Mouse (Mus musculus) gonadal fat pad, adult 2 months (tissue): Measurements from ENCODE around the gene Pfn1. TPM values are rescaled to one million over a fixed set of nuclear protein-coding genes. Genes with fewer than 3 reads are reported as not detected.

Source experiments
- polyA plus RNA-seq: library from polyadenylated mRNA; depleted of rRNA; stranded (reverse); fragments of >200 nt; gene quantifications from 2 replicates; pipeline ENCODE4 v1.2.3, GENCODE M21; 2012; rRNA removed

Pfn1 gene
- polyA plus RNA-seq, 1 experiment: 614 TPM

Other genes starting within 250 kb of the Pfn1 start
- 15.2 and 16.4 TPM in 2 replicates for gene Pelp1, start 244.6 kb downstream of the Pfn1 start, polyA plus RNA-seq
- 58.5 and 60.4 TPM in 2 replicates for gene Arrb2, start 222.0 kb downstream of the Pfn1 start, polyA plus RNA-seq
- gene Med11, start 202.7 kb downstream of the Pfn1 start, polyA plus RNA-seq: 19.4 and 21.9 TPM in 2 replicates
- 3.3 and 4.8 TPM in 2 replicates for gene Zmynd15, start 195.2 kb downstream of the Pfn1 start, polyA plus RNA-seq
- 15.4 and 16.9 TPM in 2 replicates for gene Cxcl16, start 194.7 kb downstream of the Pfn1 start, polyA plus RNA-seq
- 0.84 and 1.7 TPM in 2 replicates for gene Tm4sf5, start 149.4 kb downstream of the Pfn1 start, polyA plus RNA-seq
- 0.29 TPM in 1 of 2 replicates, not detected in the other for gene Vmo1, start 140.0 kb downstream of the Pfn1 start, polyA plus RNA-seq
- 0.36 TPM in 1 of 2 replicates, not detected in the other for gene Gltpd2, start 135.4 kb downstream of the Pfn1 start, polyA plus RNA-seq
- gene Psmb6, start 129.3 kb downstream of the Pfn1 start, polyA plus RNA-seq: 382 and 410 TPM in 2 replicates
- not detected in 2 replicates for gene Gm40193, start 121.7 kb downstream of the Pfn1 start, polyA plus RNA-seq
- gene Pld2, start 114.6 kb downstream of the Pfn1 start, polyA plus RNA-seq: 27.0 and 28.1 TPM in 2 replicates
- 78.8 and 86.9 TPM in 2 replicates for gene Mink1, start 91.8 kb downstream of the Pfn1 start, polyA plus RNA-seq
- gene 4930544D05Rik, start 38.8 kb downstream of the Pfn1 start, polyA plus RNA-seq: 5.1 and 7.1 TPM in 2 replicates
- 0.28 and 0.57 TPM in 2 replicates for gene Chrne, start 35.4 kb downstream of the Pfn1 start, polyA plus RNA-seq
- 0.08 and 0.29 TPM in 2 replicates for gene Gp1ba, start 15.5 kb downstream of the Pfn1 start, polyA plus RNA-seq
- gene Rnf167, start 7.4 kb downstream of the Pfn1 start, polyA plus RNA-seq: 93.2 and 93.4 TPM in 2 replicates
- 164 and 171 TPM in 2 replicates for gene Slc25a11, start 7.2 kb downstream of the Pfn1 start, polyA plus RNA-seq
- gene Eno3, start 2.6 kb upstream of the Pfn1 start, polyA plus RNA-seq: 21.6 and 21.9 TPM in 2 replicates
- gene Spag7, start 14.8 kb upstream of the Pfn1 start, polyA plus RNA-seq: 45.7 and 61.0 TPM in 2 replicates
- 17.7 and 29.9 TPM in 2 replicates for gene Camta2, start 33.5 kb upstream of the Pfn1 start, polyA plus RNA-seq
- 11.9 and 12.4 TPM in 2 replicates for gene Inca1, start 45.5 kb upstream of the Pfn1 start, polyA plus RNA-seq
- 98.2 and 102 TPM in 2 replicates for gene Kif1c, start 45.9 kb upstream of the Pfn1 start, polyA plus RNA-seq
- 2.9 and 3.7 TPM in 2 replicates for gene Zfp3, start 109.6 kb upstream of the Pfn1 start, polyA plus RNA-seq
- 0.65 and 0.92 TPM in 2 replicates for gene Scimp, start 157.9 kb upstream of the Pfn1 start, polyA plus RNA-seq
- 4.4 and 5.1 TPM in 2 replicates for gene Rabep1, start 190.1 kb upstream of the Pfn1 start, polyA plus RNA-seq